In genomic region chr14:43278681-43279080, GRCm38 (mm10) we compare ENCODE assay signal across 32 mouse cellular contexts. TPM values are rescaled to one million over a fixed set of nuclear protein-coding genes. Genes with fewer than 3 reads are reported as not detected.
A peak's percentile ranks its signal among the peaks of the same experiment; 100 is the strongest.
DNase-seq lines count a peak whose midpoint lies in the region; TF ChIP-seq lines count a peak whose summit lies in the region.
"Not testable (repeated sequence)": the region's sequence is repeated elsewhere in the genome, so short reads cannot be mapped to it uniquely, and the experiment has no call there.
"Had no signal": no experiment of that assay in that cellular context is flagged by ENCODE, and none has a peak within 500 bp of the region (broad histone marks: within the 10 kb centered on the region; RNA-seq: fewer than 3 reads in every experiment).

No protein-coding gene starts in this region.

- H3K27me3 ChIP-seq in kidney, adult 2 months (replicated peaks; ENCODE audit: control insufficient read depth, insufficient read depth, low read length), result not testable (repeated sequence)

- not testable (repeated sequence) for TF ChIP-seq POLR2A in kidney, adult 2 months (IDR thresholded peaks at IDR 0.05; ENCODE audit: low read depth, low read length)

- not testable (repeated sequence) for H3K4me1 ChIP-seq in kidney, adult 2 months (ENCODE audit: control insufficient read depth, insufficient read depth, low read length)

- 92% methylated on average over 3 of the region's 3 CpGs for WGBS in kidney, adult 2 months

- H3K36me3 ChIP-seq in kidney, adult 2 months (ENCODE audit: control insufficient read depth, insufficient read depth, low read length), result not testable (repeated sequence)

- not testable (repeated sequence) for TF ChIP-seq CTCF in kidney, adult 2 months (conservative IDR thresholded peaks at IDR 0.05; ENCODE audit: insufficient read depth, insufficient read length, low read depth, low read length)

- H3K4me3 ChIP-seq in kidney, adult 2 months (ENCODE audit: insufficient read depth, low read depth, low read length), result not testable (repeated sequence)

- not testable (repeated sequence) for H3K27ac ChIP-seq in kidney, adult 2 months (ENCODE audit: insufficient read depth, low read depth, low read length)

- DNase-seq in adrenal gland, postnatal 4 days (ENCODE audit: low spot score in 2 of 2), result peak; percentile 13 to 26
- DNase-seq in gastrocnemius, adult 18-20 months (ENCODE audit: low spot score), result peak; percentile 11
- peak; percentile 31 for DNase-seq in kidney, adult 2 months
- DNase-seq in left cerebral cortex, adult 9 months (ENCODE audit: low spot score in 2 of 2), result peak; percentile 64 to 86
- peak; percentile 11 for DNase-seq in lung, postnatal 10 days
- peak; percentile 48 for DNase-seq in right cerebral cortex, postnatal 14 days
- peak; percentile 33 for DNase-seq in urinary bladder, postnatal 25 days (ENCODE audit: low spot score)

RNA-seq across cellular contexts. Expression of gene Gm9732, which starts 3.8 kb away (rescaled TPM):
- not detected for total RNA-seq in adrenal gland, postnatal 4 days (2021)
- not detected for total RNA-seq in gastrocnemius, adult 18-20 months (2021)
- 0.08 and 0.30 TPM in 2 replicates for polyA plus RNA-seq in kidney, adult 2 months (2012; rRNA removed)
- total RNA-seq: adrenal gland, adult 8-10 months; gastrocnemius, adult 8-10 months; heart, postnatal 36 days; layer of hippocampus, adult 18-20 months; layer of hippocampus, postnatal 10 days; liver, adult 2 months; megakaryocyte progenitor cell, adult 5-6 weeks had no signal
- polyA plus RNA-seq: embryonic facial prominence, embryonic 12.5 days; forebrain, embryonic 14.5 days; heart, embryonic 11.5 days; heart, embryonic 16.5 days; hindbrain, embryonic 12.5 days; intestine, embryonic 15.5 days; limb, embryonic 12.5 days; liver, adult 2 months; liver, embryonic 15.5 days; lung, embryonic 14.5 days; midbrain, embryonic 10.5 days; midbrain, embryonic 15.5 days; neural tube, embryonic 15.5 days; stomach, embryonic 16.5 days had no signal

RNA-seq across cellular contexts. Expression of gene Gm8127, which starts 15.0 kb away (rescaled TPM):
- total RNA-seq in adrenal gland, postnatal 4 days (2021), result not detected
- not detected for total RNA-seq in gastrocnemius, adult 18-20 months (2021)
- not detected in 2 replicates for polyA plus RNA-seq in kidney, adult 2 months (2012; rRNA removed)
- total RNA-seq: adrenal gland, adult 8-10 months; ES-E14; gastrocnemius, adult 8-10 months; heart, postnatal 36 days; hindbrain, postnatal 0 days; layer of hippocampus, adult 18-20 months; layer of hippocampus, postnatal 10 days; left cerebral cortex, adult 2 months; liver, adult 2 months; megakaryocyte progenitor cell, adult 5-6 weeks had no signal
- polyA plus RNA-seq: embryonic facial prominence, embryonic 12.5 days; forebrain, embryonic 14.5 days; gonadal fat pad, adult 2 months; heart, embryonic 11.5 days; heart, embryonic 16.5 days; hindbrain, embryonic 12.5 days; hindbrain, postnatal 0 days; intestine, embryonic 15.5 days; kidney, postnatal 0 days; limb, embryonic 12.5 days; liver, adult 2 months; liver, embryonic 15.5 days; lung, embryonic 14.5 days; midbrain, embryonic 10.5 days; midbrain, embryonic 15.5 days; neural tube, embryonic 15.5 days; stomach, embryonic 16.5 days had no signal

RNA-seq across cellular contexts. Expression of gene Gm8126, which starts 20.2 kb away (rescaled TPM):
- total RNA-seq in adrenal gland, postnatal 4 days (2021), result under 1 TPM in 1 of 2 experiments, not detected in 1; 0.20 TPM
- total RNA-seq in gastrocnemius, adult 18-20 months (2021), result not detected
- 0.39 and 0.50 TPM in 2 replicates for polyA plus RNA-seq in kidney, adult 2 months (2012; rRNA removed)
- total RNA-seq: adrenal gland, adult 8-10 months; ES-E14; gastrocnemius, adult 8-10 months; heart, postnatal 36 days; hindbrain, postnatal 0 days; layer of hippocampus, adult 18-20 months; liver, adult 2 months; megakaryocyte progenitor cell, adult 5-6 weeks had no signal
- polyA plus RNA-seq: embryonic facial prominence, embryonic 12.5 days; forebrain, embryonic 14.5 days; heart, embryonic 11.5 days; heart, embryonic 16.5 days; hindbrain, embryonic 12.5 days; hindbrain, postnatal 0 days; intestine, embryonic 15.5 days; kidney, postnatal 0 days; limb, embryonic 12.5 days; liver, adult 2 months; liver, embryonic 15.5 days; midbrain, embryonic 10.5 days; midbrain, embryonic 15.5 days; neural tube, embryonic 15.5 days; stomach, embryonic 16.5 days had no signal

RNA-seq across cellular contexts. Expression of gene Gm8122, which starts 43.6 kb away (rescaled TPM):
- not detected for total RNA-seq in adrenal gland, postnatal 4 days (2021)
- total RNA-seq in gastrocnemius, adult 18-20 months (2021), result not detected
- polyA plus RNA-seq in kidney, adult 2 months (2012; rRNA removed), result 0.06 and 0.10 TPM in 2 replicates
- total RNA-seq: adrenal gland, adult 8-10 months; ES-E14; gastrocnemius, adult 8-10 months; heart, postnatal 36 days; hindbrain, postnatal 0 days; layer of hippocampus, adult 18-20 months; layer of hippocampus, postnatal 10 days; left cerebral cortex, adult 2 months; liver, adult 2 months; megakaryocyte progenitor cell, adult 5-6 weeks had no signal
- polyA plus RNA-seq: embryonic facial prominence, embryonic 12.5 days; forebrain, embryonic 14.5 days; gonadal fat pad, adult 2 months; heart, embryonic 11.5 days; heart, embryonic 16.5 days; hindbrain, embryonic 12.5 days; hindbrain, postnatal 0 days; intestine, embryonic 15.5 days; kidney, postnatal 0 days; limb, embryonic 12.5 days; liver, adult 2 months; liver, embryonic 15.5 days; lung, embryonic 14.5 days; midbrain, embryonic 10.5 days; midbrain, embryonic 15.5 days; neural tube, embryonic 15.5 days; stomach, embryonic 16.5 days had no signal

Comparison
In these comparisons a context has a peak if more than half of its experiments do, and no peak if none do; other contexts are left out.
1. DNase-seq: peak in every context shown above with its lines; median percentile 75 in left cerebral cortex, adult 9 months; 48 in right cerebral cortex, postnatal 14 days; 33 in urinary bladder, postnatal 25 days; 31 in kidney, adult 2 months; 20 in adrenal gland, postnatal 4 days; 11 in gastrocnemius, adult 18-20 months; 11 in lung, postnatal 10 days.